Mouse (Mus musculus) cerebellum, adult 9-10 months (tissue): ENCODE results near the gene Zfp592.
"Not testable (repeated sequence)": the region's sequence is repeated elsewhere in the genome, so short reads cannot be mapped to it uniquely, and the experiment has no call there.

Experiments
- DNase-seq: peaks from one replicate; pipeline ENCODE4 v3.0.0; 2022

The Zfp592 gene

GRCm38 (mm10) chr7:80992980-80993833 lies at the start of gene Zfp592:
Zfp592 (plus strand) TSS chr7:80993681.
- peak; percentile 78 for DNase-seq

- DNase-seq = peak; percentile 95
These were observed 45.8 kb upstream of the Zfp592 start, which contains the start of gene Sec11a for GRCm38 (mm10) chr7:80947445-80948350. Sec11a (minus strand) TSS chr7:80947780.

- no peak for DNase-seq
These were observed 42.0 kb upstream of the Zfp592 start for GRCm38 (mm10) chr7:80951461-80951860.

GRCm38 (mm10) chr7:80952140-80952539 lies 41.3 kb upstream of the Zfp592 start:
- DNase-seq = no peak

GRCm38 (mm10) chr7:80954251-80954650 lies 39.2 kb upstream of the Zfp592 start:
- no peak for DNase-seq

- no peak for DNase-seq
These were observed 36.6 kb upstream of the Zfp592 start for GRCm38 (mm10) chr7:80956891-80957290.

- DNase-seq = no peak
These were observed 34.5 kb upstream of the Zfp592 start for GRCm38 (mm10) chr7:80959003-80959402.

GRCm38 (mm10) chr7:80962799-80963198 lies 30.7 kb upstream of the Zfp592 start:
- no peak for DNase-seq

GRCm38 (mm10) chr7:80970913-80971312 lies 22.6 kb upstream of the Zfp592 start:
- no peak for DNase-seq

GRCm38 (mm10) chr7:80971419-80971818 lies 22.1 kb upstream of the Zfp592 start:
- DNase-seq = no peak

- no peak for DNase-seq
These were observed 21.4 kb upstream of the Zfp592 start for GRCm38 (mm10) chr7:80972082-80972481.

GRCm38 (mm10) chr7:80972920-80973637 lies 20.4 kb upstream of the Zfp592 start:
- DNase-seq = not testable (repeated sequence)

- DNase-seq = not testable (repeated sequence)
These were observed 19.9 kb upstream of the Zfp592 start for GRCm38 (mm10) chr7:80973638-80974015.

GRCm38 (mm10) chr7:80980566-80980965 lies 12.9 kb upstream of the Zfp592 start:
- DNase-seq = no peak

GRCm38 (mm10) chr7:80986458-80987187 lies 6.9 kb upstream of the Zfp592 start:
- no peak for DNase-seq

- no peak for DNase-seq
These were observed 5.5 kb upstream of the Zfp592 start for GRCm38 (mm10) chr7:80987805-80988625.

- DNase-seq = no peak
These were observed 3.2 kb upstream of the Zfp592 start for GRCm38 (mm10) chr7:80990276-80990675.

- DNase-seq = no peak
These were observed 1.9 kb upstream of the Zfp592 start for GRCm38 (mm10) chr7:80991589-80991988.

- no peak for DNase-seq
These were observed 1.4 kb upstream of the Zfp592 start for GRCm38 (mm10) chr7:80992063-80992462.

- peak; percentile 45 for DNase-seq
These were observed 876 bp upstream of the Zfp592 start for GRCm38 (mm10) chr7:80992631-80992979.
